In the genomic region with DNA sequence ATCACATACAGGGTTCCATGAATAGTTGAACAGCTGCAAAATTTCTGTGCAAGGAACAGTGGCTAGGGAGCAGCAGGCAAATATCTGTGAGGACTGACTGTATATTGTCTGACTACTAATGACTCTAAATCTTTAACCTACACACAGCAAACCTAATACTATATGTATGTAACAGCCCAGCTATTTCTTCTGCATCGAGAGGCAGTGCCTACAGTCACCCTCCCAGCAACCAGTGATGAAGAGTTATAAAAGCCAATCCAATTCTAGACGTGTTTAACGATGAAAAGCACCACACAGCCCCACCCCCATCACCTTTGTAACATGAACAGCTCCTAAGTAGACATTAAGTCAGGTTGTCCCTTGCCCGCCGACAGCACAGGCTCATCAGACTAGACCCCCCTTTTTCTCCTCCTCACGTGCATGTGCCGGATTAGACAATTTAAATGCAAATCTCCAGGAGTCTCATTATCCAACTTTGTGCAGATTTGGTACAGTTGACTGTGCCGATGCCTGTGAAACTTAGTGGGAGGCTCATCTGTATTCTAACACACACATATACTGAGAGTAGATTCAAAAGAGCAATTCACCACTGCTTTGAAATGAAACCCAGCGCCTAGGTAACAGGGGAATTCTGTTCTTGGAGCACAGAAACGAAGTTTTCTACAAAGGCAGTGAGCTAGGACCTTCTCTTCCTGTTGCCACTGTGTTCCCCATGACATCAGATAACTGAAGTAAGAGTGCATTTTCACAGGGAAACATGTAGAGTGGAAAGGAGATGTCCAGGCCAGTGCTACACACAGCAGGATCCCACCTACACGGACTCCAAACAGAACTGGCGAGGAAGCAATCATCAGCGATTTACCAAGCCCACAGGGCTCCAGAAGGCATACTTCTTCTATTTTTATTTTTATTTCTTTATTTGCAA, we compare ENCODE assay signal across 13 mouse cellular contexts. TPM values are rescaled to one million over a fixed set of nuclear protein-coding genes. Genes with fewer than 3 reads are reported as not detected.
DNase-seq lines count a peak whose midpoint lies in the region.
"Had no signal": no experiment of that assay in that cellular context is flagged by ENCODE, and none has a peak within 500 bp of the region (broad histone marks: within the 10 kb centered on the region; RNA-seq: fewer than 3 reads in every experiment).

No protein-coding gene starts in this region.

- DNase-seq in layer of hippocampus, postnatal 10 days (ENCODE audit: low spot score in 2 of 2): peak; percentile 20 to 34
- no peak for DNase-seq in layer of hippocampus, adult 9-10 months (ENCODE audit: low spot score)
- DNase-seq in frontal cortex, postnatal 10 days (ENCODE audit: low spot score in 2 of 2): peak; percentile 25 to 38
- peak; percentile 64 for DNase-seq in mesoderm, embryonic 11.5 days (ENCODE audit: low read depth, low spot score)
- DNase-seq in right cerebral cortex, postnatal 10 days (ENCODE audit: low spot score in 2 of 2): peak; percentile 59 to 72
- no peak for DNase-seq in yolk sac, embryonic 10.5 days (ENCODE audit: low spot score)
- DNase-seq in heart, adult 9 months (ENCODE audit: low spot score in 2 of 2): no peak
- no peak for DNase-seq in c-Kit-positive CD71-positive TER-119-positive erythroid progenitor cells, embryonic 14.5 days (ENCODE audit: low spot score)
- DNase-seq: adrenal gland, postnatal 10 days; B cell, adult 2 months; cerebellum, postnatal 25 days; lung, postnatal 10 days; thymus, postnatal 25 days had no signal

RNA-seq across cellular contexts. Expression of a gene that starts 7.3 kb away (rescaled TPM):
- not detected for total RNA-seq in layer of hippocampus, postnatal 10 days (2021)

RNA-seq across cellular contexts. Expression of a gene that starts 47.9 kb away (rescaled TPM):
- under 1 TPM; 0.37 to 0.45 TPM for total RNA-seq in layer of hippocampus, postnatal 10 days (2021)

Comparison
In these comparisons a context has a peak if more than half of its experiments do, and no peak if none do; other contexts are left out.
1. DNase-seq: peak in layer of hippocampus, postnatal 10 days (2 of 2), frontal cortex, postnatal 10 days (2 of 2), mesoderm, embryonic 11.5 days (single experiment) and right cerebral cortex, postnatal 10 days (2 of 2); none in layer of hippocampus, adult 9-10 months (single experiment), yolk sac, embryonic 10.5 days (single experiment), heart, adult 9 months (0 of 2) and c-Kit-positive CD71-positive TER-119-positive erythroid progenitor cells, embryonic 14.5 days (single experiment).